8 mouse cellular contexts compared by ENCODE assay signal in genomic region chr14:118089806-118090392, GRCm38 (mm10). TPM values are rescaled to one million over a fixed set of nuclear protein-coding genes. Genes with fewer than 3 reads are reported as not detected.
DNase-seq lines count a peak whose midpoint lies in the region; ATAC-seq and TF ChIP-seq lines count a peak whose summit lies in the region.

No protein-coding gene starts in this region.

- no peak for DNase-seq in cerebellum, adult 2 months
- DNase-seq in cerebellum, postnatal 4 days (ENCODE audit: low spot score in 2 of 2): no peak
- DNase-seq in embryonic facial prominence, embryonic 11.5 days (ENCODE audit: low spot score): peak; percentile 20
- no peak for DNase-seq in layer of hippocampus, postnatal 25 days (ENCODE audit: extremely low spot score in 1 of 2, low spot score in 1 of 2)
- DNase-seq in right cerebral cortex, adult 18-20 months: no peak

- peak overlapping the region; percentile 60 for H3K4me2 ChIP-seq in embryonic facial prominence, embryonic 11.5 days (ENCODE audit: low read depth, low read length)
- peak overlapping the region; percentile 81 for H3K4me2 ChIP-seq in intestine, postnatal 0 days (replicated peaks; ENCODE audit: low read depth)
- peak overlapping the region; percentile 69 for H3K4me2 ChIP-seq in midbrain, embryonic 15.5 days

- no peaks in the 10 kb centered on the region for H3K4me1 ChIP-seq in cerebellum, adult 2 months (ENCODE audit: control insufficient read depth, insufficient read depth, low read length)
- no peaks in the 10 kb centered on the region for H3K4me1 ChIP-seq in embryonic facial prominence, embryonic 11.5 days (ENCODE audit: control insufficient read depth, insufficient read depth, low read length)
- no peaks in the 10 kb centered on the region; the same call in 1 of the 2 replicates for H3K4me1 ChIP-seq in intestine, postnatal 0 days (replicated peaks; ENCODE audit: control insufficient read depth, insufficient read depth, low read length)
- peaks cover 8% of the 10 kb centered on the region for H3K4me1 ChIP-seq in midbrain, embryonic 15.5 days

- TF ChIP-seq CTCF in cerebellum, adult 2 months (IDR thresholded peaks at IDR 0.05; ENCODE audit: borderline replicate concordance, insufficient read depth, low read depth, low read length): no peak
- no peak for TF ChIP-seq CTCF in C2C12 (IDR thresholded peaks at IDR 0.05; ENCODE audit: control insufficient read depth, insufficient read depth, insufficient read length)
- no peak for TF ChIP-seq CTCF in intestine, postnatal 0 days (IDR thresholded peaks at IDR 0.05; ENCODE audit: low read depth)

- peak overlapping the region; percentile 79 for H3K4me3 ChIP-seq in cerebellum, adult 2 months (replicated peaks; ENCODE audit: insufficient read depth, low read depth, low read length)
- H3K4me3 ChIP-seq in C2C12 (ENCODE audit: insufficient read depth, poor library complexity, severe bottlenecking): peak overlapping the region; percentile 37
- H3K4me3 ChIP-seq in embryonic facial prominence, embryonic 11.5 days (ENCODE audit: low read depth, low read length): peak overlapping the region; percentile 62
- H3K4me3 ChIP-seq in intestine, postnatal 0 days (ENCODE audit: low read depth, low read length): peak overlapping the region; percentile 86
- peak overlapping the region; percentile 61 for H3K4me3 ChIP-seq in midbrain, embryonic 15.5 days

- 2% methylated on average over 18 of the region's 18 CpGs for WGBS in cerebellum, adult 2 months
- WGBS in embryonic facial prominence, embryonic 11.5 days: under 1% methylated on average over 18 of the region's 18 CpGs
- 2% methylated on average over 18 of the region's 18 CpGs for WGBS in intestine, postnatal 0 days
- 0% methylated on average over 18 of the region's 18 CpGs for WGBS in midbrain, embryonic 15.5 days

- no peaks in the 10 kb centered on the region for H3K9me3 ChIP-seq in embryonic facial prominence, embryonic 11.5 days (replicated peaks; ENCODE audit: control insufficient read depth, low read length)
- no peaks in the 10 kb centered on the region for H3K9me3 ChIP-seq in intestine, postnatal 0 days (ENCODE audit: control insufficient read depth)
- no peaks in the 10 kb centered on the region for H3K9me3 ChIP-seq in midbrain, embryonic 15.5 days

- peak; percentile 30; the same call in 1 of the 2 replicates for ATAC-seq in embryonic facial prominence, embryonic 11.5 days (replicated peaks; ENCODE audit: insufficient number of reproducible peaks, low FRiP score, low TSS enrichment, low read depth)
- peak; percentile 37 for ATAC-seq in intestine, postnatal 0 days
- ATAC-seq in midbrain, embryonic 15.5 days (replicated peaks): peak; percentile 53

- H3K27ac ChIP-seq in cerebellum, adult 2 months (ENCODE audit: insufficient read depth, low read length): no peak overlapping the region
- H3K27ac ChIP-seq in embryonic facial prominence, embryonic 11.5 days (replicated peaks; ENCODE audit: low read depth, low read length): no peak overlapping the region
- peak overlapping the region; percentile 88; the same call in 1 of the 2 replicates for H3K27ac ChIP-seq in intestine, postnatal 0 days (ENCODE audit: low read depth, low read length)
- peak overlapping the region; percentile 59 for H3K27ac ChIP-seq in midbrain, embryonic 15.5 days

- peak overlapping the region; percentile 49 for H3ac ChIP-seq in C2C12 (ENCODE audit: control insufficient read depth, insufficient read length, low read depth)

- H3K9ac ChIP-seq in embryonic facial prominence, embryonic 11.5 days (replicated peaks; ENCODE audit: low read length): peak overlapping the region; percentile 51
- H3K9ac ChIP-seq in intestine, postnatal 0 days (ENCODE audit: low read depth, low read length): peak overlapping the region; percentile 65
- H3K9ac ChIP-seq in midbrain, embryonic 15.5 days: peak overlapping the region; percentile 52

- H3K36me3 ChIP-seq in C2C12 (ENCODE audit: control insufficient read depth, insufficient read depth): no peaks in the 10 kb centered on the region
- H3K36me3 ChIP-seq in embryonic facial prominence, embryonic 11.5 days (replicated peaks; ENCODE audit: control insufficient read depth, insufficient read depth, low read depth, low read length): no peaks in the 10 kb centered on the region
- no peaks in the 10 kb centered on the region for H3K36me3 ChIP-seq in intestine, postnatal 0 days (ENCODE audit: control insufficient read depth, insufficient read depth)
- no peaks in the 10 kb centered on the region for H3K36me3 ChIP-seq in midbrain, embryonic 15.5 days (replicated peaks)

- no peaks in the 10 kb centered on the region; the same call in 1 of the 2 replicates for H3K27me3 ChIP-seq in cerebellum, adult 2 months (ENCODE audit: control insufficient read depth, insufficient read depth, low read length)
- no peaks in the 10 kb centered on the region for H3K27me3 ChIP-seq in C2C12 (ENCODE audit: control insufficient read depth, insufficient read depth, insufficient read length)
- H3K27me3 ChIP-seq in embryonic facial prominence, embryonic 11.5 days (ENCODE audit: control insufficient read depth, insufficient read depth, low read length): no peaks in the 10 kb centered on the region
- H3K27me3 ChIP-seq in intestine, postnatal 0 days (replicated peaks; ENCODE audit: control insufficient read depth, insufficient read depth, low read length): no peaks in the 10 kb centered on the region
- no peaks in the 10 kb centered on the region for H3K27me3 ChIP-seq in midbrain, embryonic 15.5 days (replicated peaks)

- TF ChIP-seq POLR2A in cerebellum, adult 2 months (IDR thresholded peaks at IDR 0.05; ENCODE audit: borderline replicate concordance, insufficient read depth, low read length): no peak

- H3K79me2 ChIP-seq in C2C12 (ENCODE audit: control insufficient read depth, insufficient read depth): no peaks in the 10 kb centered on the region

- H3K79me3 ChIP-seq in C2C12 (ENCODE audit: low read depth): no peaks in the 10 kb centered on the region

TF ChIP-seq in C2C12, 6 proteins besides CTCF, POLR2A, EP300 and RAD21:
- TF ChIP-seq USF1 (IDR thresholded peaks at IDR 0.05; ENCODE audit: low read depth) (no peak), MAX (IDR thresholded peaks at IDR 0.05) (no peak), FOSL1 (IDR thresholded peaks at IDR 0.05; ENCODE audit: insufficient read depth, low read length, poor library complexity, severe bottlenecking) (no peak), MYOG (IDR thresholded peaks at IDR 0.05; ENCODE audit: control insufficient read depth, extremely low read depth, insufficient read length) (no peak), MYOD1 (IDR thresholded peaks at IDR 0.05; ENCODE audit: control insufficient read depth, insufficient read length, low read depth) (no peak), CEBPB (IDR thresholded peaks at IDR 0.05; ENCODE audit: low read depth) (no peak)

RNA-seq across cellular contexts. Expression of gene Dct, which starts 37.9 kb away (rescaled TPM):
- 0.64 and 0.98 TPM in 2 replicates for polyA plus RNA-seq in cerebellum, adult 2 months (2012; rRNA removed)
- 0.04 TPM for polyA plus RNA-seq in C2C12 (2012; fragmentation: generic; extraction: Trizol)
- 6.0 and 13.9 TPM in 2 replicates for polyA plus RNA-seq in embryonic facial prominence, embryonic 11.5 days (2014; fragmentation: Nextera tagmentation; extraction: Ambion mirVana)
- 6.1 and 6.7 TPM in 2 replicates for polyA plus RNA-seq in intestine, postnatal 0 days (2015; fragmentation: Nextera tagmentation; extraction: Ambion mirVana)
- polyA plus RNA-seq in midbrain, embryonic 15.5 days (2015; fragmentation: Nextera tagmentation; extraction: Ambion mirVana): 1.1 and 1.2 TPM in 2 replicates
- total RNA-seq in layer of hippocampus, postnatal 25 days (2021): 1 to 10 TPM; 1.1 to 1.4 TPM

RNA-seq across cellular contexts. Expression of gene Tgds, which starts 42.7 kb away (rescaled TPM):
- polyA plus RNA-seq in cerebellum, adult 2 months (2012; rRNA removed): 9.0 and 10.2 TPM in 2 replicates
- 13.7 TPM for polyA plus RNA-seq in C2C12 (2012; fragmentation: generic; extraction: Trizol)
- polyA plus RNA-seq in embryonic facial prominence, embryonic 11.5 days (2014; fragmentation: Nextera tagmentation; extraction: Ambion mirVana): 34.5 and 39.6 TPM in 2 replicates
- 29.4 and 31.6 TPM in 2 replicates for polyA plus RNA-seq in intestine, postnatal 0 days (2015; fragmentation: Nextera tagmentation; extraction: Ambion mirVana)
- 16.8 TPM in 2 replicates for polyA plus RNA-seq in midbrain, embryonic 15.5 days (2015; fragmentation: Nextera tagmentation; extraction: Ambion mirVana)
- total RNA-seq in layer of hippocampus, postnatal 25 days (2021): 1 to 10 TPM; 8.3 to 8.4 TPM

RNA-seq across cellular contexts. Expression of gene Gpr180, which starts 47.1 kb away (rescaled TPM):
- polyA plus RNA-seq in cerebellum, adult 2 months (2012; rRNA removed): 37.6 and 38.7 TPM in 2 replicates
- polyA plus RNA-seq in C2C12 (2012; fragmentation: generic; extraction: Trizol): 24.4 TPM
- 43.5 and 44.7 TPM in 2 replicates for polyA plus RNA-seq in embryonic facial prominence, embryonic 11.5 days (2014; fragmentation: Nextera tagmentation; extraction: Ambion mirVana)
- polyA plus RNA-seq in intestine, postnatal 0 days (2015; fragmentation: Nextera tagmentation; extraction: Ambion mirVana): 27.2 and 27.5 TPM in 2 replicates
- 43.8 and 44.0 TPM in 2 replicates for polyA plus RNA-seq in midbrain, embryonic 15.5 days (2015; fragmentation: Nextera tagmentation; extraction: Ambion mirVana)
- total RNA-seq in layer of hippocampus, postnatal 25 days (2021): 10 to 100 TPM; 25.5 to 26.0 TPM

Comparison
In these comparisons a context has a peak if more than half of its experiments do, and no peak if none do; other contexts are left out.
1. H3K27ac ChIP-seq: peak in intestine, postnatal 0 days (single experiment) and midbrain, embryonic 15.5 days (single experiment); none in cerebellum, adult 2 months (single experiment) and embryonic facial prominence, embryonic 11.5 days (single experiment).
2. Peak in every context shown above with its lines, with median percentiles within 50 percentile points of each other: H3K4me3 ChIP-seq, ATAC-seq, H3K4me2 ChIP-seq and H3K9ac ChIP-seq.